Mouse (Mus musculus): Measurements from ENCODE around the gene Lingo1.

Lingo1 gene

DNA sequence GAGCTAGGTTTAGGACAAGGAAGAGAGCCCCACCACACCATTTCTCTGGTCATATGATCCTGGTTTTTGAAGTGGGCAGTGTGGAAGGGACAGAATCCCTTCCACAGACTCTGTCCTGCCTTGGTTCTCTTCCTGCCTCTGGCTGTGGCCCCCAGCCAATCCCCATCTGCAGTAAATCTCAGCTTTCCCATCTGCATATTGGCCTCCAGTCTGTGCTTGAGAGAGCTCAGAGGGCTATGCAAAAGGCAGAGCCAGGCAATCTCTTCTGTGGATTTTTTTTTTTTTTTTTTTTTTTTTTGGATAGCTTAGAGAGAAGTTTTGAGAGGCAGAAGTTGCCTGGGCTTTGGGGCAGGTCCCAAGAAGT, 190.8 kb downstream of the Lingo1 start:
- no peak for DNase-seq (ENCODE audit: low spot score)

DNA sequence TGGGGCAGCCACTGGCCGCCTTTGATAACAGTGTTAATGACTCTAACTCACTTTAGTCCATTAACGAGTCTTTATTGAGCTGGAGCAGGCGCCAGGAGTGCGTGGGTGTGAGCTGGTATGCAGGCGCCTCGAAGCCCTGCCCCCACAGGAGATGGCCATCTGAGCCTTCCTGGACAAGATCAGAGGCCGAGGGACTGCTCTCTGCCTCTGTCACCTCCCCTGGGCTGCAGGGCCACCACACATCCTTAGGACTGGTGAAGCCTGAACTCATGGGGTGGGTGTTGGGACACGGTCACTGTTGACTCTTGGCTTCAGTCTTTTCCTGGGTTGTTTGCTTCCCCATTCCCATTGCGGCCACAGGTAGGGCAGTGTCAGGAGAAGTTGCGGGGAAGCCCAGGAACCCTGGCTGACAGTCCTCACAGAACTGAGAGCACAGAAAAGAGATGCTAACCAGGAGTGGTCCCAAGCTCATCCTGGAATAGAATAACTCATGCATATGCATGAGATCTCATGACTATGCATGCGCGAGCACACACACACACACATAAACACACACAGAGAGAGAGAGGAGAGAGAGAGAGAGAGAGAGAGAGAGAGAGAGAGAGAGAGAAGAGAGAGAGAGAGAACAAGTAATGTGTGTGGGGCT, 191.3 kb downstream of the Lingo1 start:
- DNase-seq (ENCODE audit: low spot score): peak; percentile 11

DNA sequence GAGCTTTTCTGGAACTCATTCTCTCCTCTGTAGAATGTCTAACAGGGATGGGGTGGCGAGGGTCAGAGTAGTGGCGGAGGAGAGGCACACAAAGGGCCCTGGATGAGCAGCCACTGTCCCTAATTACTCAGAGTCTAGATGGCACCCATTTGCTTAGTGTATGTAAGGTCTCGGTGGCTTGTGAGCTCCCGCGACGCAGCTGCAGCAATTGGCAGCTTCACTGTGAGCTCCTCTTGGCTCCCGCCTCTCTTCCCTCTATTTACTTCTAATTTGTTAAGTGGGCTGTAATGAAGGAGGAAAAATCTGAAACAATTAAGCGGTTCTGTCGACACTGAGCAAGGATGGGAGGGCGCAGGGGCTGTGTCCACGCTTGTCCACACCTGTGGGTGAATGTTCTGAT, 195.6 kb downstream of the Lingo1 start:
- DNase-seq (ENCODE audit: low spot score): no peak

DNA sequence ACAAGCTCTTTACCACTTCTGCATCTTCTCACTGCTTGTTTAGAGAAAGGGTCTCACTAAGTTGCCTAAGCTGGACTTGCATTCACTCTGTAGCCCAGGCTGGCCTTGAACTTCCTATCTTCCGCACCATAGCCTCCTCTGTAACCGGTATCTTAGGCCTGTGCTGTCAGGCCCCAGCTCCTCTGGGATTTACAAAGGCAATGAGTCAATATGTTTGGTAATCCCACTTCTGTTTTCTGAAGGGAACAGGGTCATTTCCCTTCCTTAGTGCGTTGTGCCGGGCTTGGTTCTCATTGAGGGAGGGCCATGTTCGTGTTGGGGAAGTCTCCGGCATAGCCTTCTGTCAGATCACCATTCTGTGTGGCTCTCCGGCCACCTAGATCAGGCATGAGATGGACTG, 203.6 kb downstream of the Lingo1 start:
- no peak for DNase-seq (ENCODE audit: low spot score)

DNA sequence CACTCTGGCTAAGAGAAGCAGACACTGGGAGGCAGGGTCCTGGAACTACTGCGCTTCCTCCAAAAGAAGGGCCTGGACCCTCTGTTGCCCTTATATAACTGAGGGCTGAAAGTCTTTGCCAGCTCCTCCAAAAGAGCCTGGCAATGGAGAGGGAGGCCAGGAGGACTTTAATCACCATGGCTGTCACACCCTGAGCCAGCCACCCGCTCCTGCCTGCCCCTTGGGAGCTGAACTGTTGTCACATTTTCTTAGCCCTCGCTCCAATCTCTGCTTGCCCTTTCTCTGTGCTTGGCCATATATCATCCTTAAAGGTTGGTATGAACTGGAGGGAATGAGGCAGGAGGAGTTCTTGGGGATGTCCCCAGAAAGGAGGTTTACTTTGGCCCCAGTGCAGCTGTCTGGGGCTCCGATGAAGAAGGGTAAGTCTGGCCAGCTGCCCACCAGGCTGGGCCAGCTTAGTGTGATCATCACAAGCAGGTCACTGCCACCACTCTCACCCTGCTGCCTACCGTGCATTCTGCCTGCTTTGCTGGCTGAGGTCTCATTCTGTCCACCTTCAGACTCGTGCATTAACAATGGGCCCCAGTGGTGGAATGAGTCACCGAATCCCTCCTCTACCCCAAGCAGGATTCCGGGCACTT, 204.9 kb downstream of the Lingo1 start:
- DNase-seq (ENCODE audit: low spot score): no peak

DNA sequence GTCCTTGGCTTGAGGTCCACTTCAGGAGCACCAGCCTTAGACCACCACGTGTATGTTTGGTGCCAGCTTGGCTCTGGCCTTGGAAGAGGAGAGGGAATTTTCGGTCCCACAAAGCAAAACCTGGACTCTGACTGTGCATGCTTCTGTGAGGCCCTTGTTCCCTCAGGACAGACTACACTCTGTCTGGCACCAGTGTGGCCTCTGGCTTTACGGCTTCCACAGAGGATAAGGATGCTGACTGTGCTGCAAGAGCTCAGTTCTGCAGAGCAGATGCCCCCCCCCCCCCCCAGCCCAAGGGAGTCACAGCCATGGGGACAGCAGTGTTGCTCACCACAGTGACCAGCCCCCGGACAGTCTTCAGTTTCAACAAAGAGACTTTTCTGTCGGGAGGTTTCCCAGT, 206.5 kb downstream of the Lingo1 start:
- no peak for DNase-seq (ENCODE audit: low spot score)

DNA sequence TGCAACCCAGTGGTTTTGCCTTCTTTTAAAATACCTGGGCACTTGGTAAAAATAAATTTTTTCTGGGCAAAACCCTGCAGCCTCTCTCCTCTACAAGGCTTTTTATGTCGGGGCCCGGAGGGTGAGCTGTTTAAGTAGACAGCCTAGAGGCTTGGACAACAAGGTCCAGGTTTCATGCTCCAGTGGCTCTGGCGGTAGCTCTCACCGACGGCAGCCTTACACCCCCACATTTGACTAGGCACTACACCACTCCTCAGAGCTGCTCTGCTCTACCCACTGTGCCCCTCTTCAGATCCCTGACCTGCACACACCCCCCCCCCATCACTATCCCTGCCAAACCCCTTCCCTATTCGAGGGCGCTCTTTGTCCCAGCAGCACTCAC, 212.2 kb downstream of the Lingo1 start:
- DNase-seq (ENCODE audit: low spot score): no peak

DNA sequence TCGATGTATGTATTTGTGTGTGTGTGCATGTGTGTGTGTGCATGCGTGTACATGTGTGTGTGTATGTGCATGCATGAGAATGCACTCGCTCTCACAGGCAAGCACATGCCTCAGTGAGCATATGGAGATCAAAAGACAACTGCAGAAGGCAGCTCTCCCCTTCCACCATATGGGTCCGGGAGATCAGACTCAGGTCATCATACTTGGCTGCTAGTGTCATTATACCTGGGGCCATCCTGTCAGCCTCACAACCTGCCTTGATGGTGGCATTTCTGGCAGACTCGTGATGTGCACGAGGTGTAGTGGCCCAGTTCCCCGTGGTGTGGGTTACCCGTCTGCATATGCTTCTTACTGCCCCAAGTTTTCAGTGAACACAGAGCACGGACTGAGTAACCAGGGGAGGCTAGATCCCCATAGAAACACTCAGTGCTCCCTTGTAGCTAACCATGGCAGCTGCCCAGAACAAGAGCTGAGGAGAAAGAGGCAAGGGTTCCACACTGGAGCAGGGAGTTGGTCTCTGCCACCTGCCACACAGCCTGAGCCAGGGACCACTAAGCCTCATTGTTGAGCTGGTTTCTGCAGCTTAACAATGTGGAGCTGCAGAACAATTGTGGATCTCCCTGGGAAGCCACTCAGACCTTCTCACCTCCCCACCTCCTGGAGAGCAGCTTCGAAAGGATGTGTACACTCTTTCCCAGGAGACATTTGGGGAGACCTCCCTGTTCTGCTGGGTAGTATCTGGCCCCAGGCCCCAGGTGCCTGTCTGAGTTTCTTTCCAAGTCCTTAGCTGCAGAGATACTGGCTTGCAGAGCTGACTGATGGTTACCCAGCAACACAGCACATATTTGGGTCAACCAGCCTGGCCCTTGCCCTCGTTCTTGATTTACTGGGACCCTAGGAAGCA, 212.9 kb downstream of the Lingo1 start:
- no peak for DNase-seq (ENCODE audit: low spot score)

DNA sequence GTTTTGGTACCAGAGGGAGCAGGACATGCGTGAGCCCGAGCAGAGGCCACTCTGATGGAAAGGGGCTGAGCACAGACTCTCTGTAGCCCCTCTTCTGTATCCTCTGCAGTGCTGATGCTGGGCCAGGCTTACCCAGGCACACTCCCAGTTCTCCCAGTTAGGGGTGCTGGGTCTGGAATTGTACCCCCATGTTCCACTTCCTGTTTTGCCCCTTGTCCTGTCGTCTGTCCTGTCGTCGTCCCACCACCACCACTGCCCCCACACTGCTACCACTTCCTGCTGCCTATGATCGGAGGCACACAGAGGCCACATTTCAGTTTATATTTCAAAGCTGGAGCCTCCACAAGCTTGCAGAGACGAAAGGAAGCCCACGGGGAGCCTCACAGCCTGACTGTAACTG, 213.6 kb downstream of the Lingo1 start:
- DNase-seq (ENCODE audit: low spot score): no peak

DNA sequence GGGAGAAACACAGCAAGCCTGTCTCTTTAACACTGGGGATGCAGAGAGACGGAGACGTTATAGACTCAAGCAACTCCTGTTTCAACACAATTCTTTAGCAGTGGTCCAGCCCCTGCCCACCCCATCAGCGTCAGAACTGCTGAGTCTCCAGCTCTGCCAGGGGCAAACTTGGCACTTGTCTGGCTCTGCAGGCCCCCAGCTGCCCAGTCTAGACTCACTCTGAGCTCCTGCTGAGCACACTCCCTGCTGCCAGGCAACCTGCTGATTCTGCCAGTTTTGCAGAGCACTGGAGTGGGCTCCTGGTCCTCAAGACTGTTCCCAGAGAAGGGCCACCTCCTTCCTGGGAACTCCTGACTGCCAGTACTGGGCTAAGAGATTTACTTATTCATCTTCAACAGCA, 214.6 kb downstream of the Lingo1 start:
- DNase-seq (ENCODE audit: low spot score): no peak

GRCm38 (mm10) chr9:56581016-56581415, 215.3 kb downstream of the Lingo1 start:
- DNase-seq (ENCODE audit: low spot score): no peak

- DNase-seq (ENCODE audit: low spot score): no peak
Measured at GRCm38 (mm10) chr9:56580101-56580500, 216.2 kb downstream of the Lingo1 start.

GRCm38 (mm10) chr9:56577405-56577804, 218.9 kb downstream of the Lingo1 start:
- DNase-seq (ENCODE audit: low spot score): no peak

GRCm38 (mm10) chr9:56572534-56573479, 223.5 kb downstream of the Lingo1 start:
- DNase-seq (ENCODE audit: low spot score): no peak

All from urinary bladder, postnatal 14 days (tissue).